Mouse (Mus musculus): ENCODE measurements around the gene Npcd. TPM values are rescaled to one million over a fixed set of nuclear protein-coding genes. Genes with fewer than 3 reads are reported as not detected.

The Npcd gene
- polyA plus RNA-seq, 1 experiment from 2014 or later = 0.17 TPM

GRCm38 (mm10) chr15:79741173-79741858 is 92.7 kb downstream of the Npcd start:
- H3K9me3 ChIP-seq = 0 out of 2 replicates have a peak, but pooled peaks cover 4% of the 10 kb centered on the region
- 46% methylated on average over 14 of the region's 14 CpGs for WGBS
- peak overlapping the region; percentile 96 for H3K4me3 ChIP-seq
- H3K4me1 ChIP-seq (replicated peaks) = peaks cover 38% of the 10 kb centered on the region
- DNase-seq (ENCODE audit: low spot score) = no peak
- peaks cover 35% of the 10 kb centered on the region for H3K36me3 ChIP-seq
- no peaks in the 10 kb centered on the region for H3K27me3 ChIP-seq (ENCODE audit: insufficient read depth, poor library complexity, severe bottlenecking)
- H3K27ac ChIP-seq = peak overlapping the region; percentile 97

DNA sequence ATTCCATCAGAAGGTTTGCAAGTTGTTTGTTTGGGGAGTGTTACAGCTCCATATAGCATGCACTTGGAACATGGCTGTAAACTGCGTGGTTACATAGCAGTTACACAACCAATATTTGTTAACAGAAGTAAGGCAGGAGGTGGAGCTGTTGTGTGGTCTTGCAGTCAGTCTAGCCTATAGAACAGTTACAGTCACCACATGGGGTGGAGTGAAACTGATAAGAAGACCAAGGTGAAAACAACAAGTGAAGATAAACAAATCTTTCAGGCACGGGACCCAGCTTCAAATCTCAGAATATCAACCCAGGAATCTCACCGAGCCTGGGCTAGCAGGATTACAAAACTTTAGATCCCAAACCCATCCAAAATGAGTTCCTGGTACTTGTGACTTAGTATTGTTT is 93.3 kb downstream of the Npcd start:
- peaks cover 38% of the 10 kb centered on the region for H3K4me1 ChIP-seq (replicated peaks)
- DNase-seq (ENCODE audit: low spot score) = no peak
- 83% methylated on average over 3 of the region's 3 CpGs for WGBS
- 0 out of 2 replicates have a peak, but pooled peaks cover 4% of the 10 kb centered on the region for H3K9me3 ChIP-seq
- H3K27ac ChIP-seq = no peak overlapping the region
- H3K4me3 ChIP-seq = peak overlapping the region; percentile 96; the same call in 1 of the 2 replicates
- H3K36me3 ChIP-seq = peaks cover 38% of the 10 kb centered on the region
- H3K27me3 ChIP-seq (ENCODE audit: insufficient read depth, poor library complexity, severe bottlenecking) = no peaks in the 10 kb centered on the region

Other genes starting within 250 kb of the Npcd start
- gene Dmc1, start 229.1 kb downstream of the Npcd start, polyA plus RNA-seq (2016; fragmentation: Nextera tagmentation; extraction: Ambion mirVana) = 1.2 and 1.5 TPM in 2 replicates
- 2.2 and 2.4 TPM in 2 replicates for gene Fam227a, start 175.3 kb downstream of the Npcd start, polyA plus RNA-seq (2016; fragmentation: Nextera tagmentation; extraction: Ambion mirVana)
- 71.0 and 91.5 TPM in 2 replicates for gene Cby1, start 175.0 kb downstream of the Npcd start, polyA plus RNA-seq (2016; fragmentation: Nextera tagmentation; extraction: Ambion mirVana)
- gene Tomm22, start 163.4 kb downstream of the Npcd start, polyA plus RNA-seq (2016; fragmentation: Nextera tagmentation; extraction: Ambion mirVana) = 280 and 301 TPM in 2 replicates
- gene Josd1, start 146.3 kb downstream of the Npcd start, polyA plus RNA-seq (2016; fragmentation: Nextera tagmentation; extraction: Ambion mirVana) = 18.6 and 20.7 TPM in 2 replicates
- gene Gtpbp1, start 143.4 kb downstream of the Npcd start, polyA plus RNA-seq (2016; fragmentation: Nextera tagmentation; extraction: Ambion mirVana) = 44.7 and 44.8 TPM in 2 replicates
- gene Sun2, start 91.7 kb downstream of the Npcd start, polyA plus RNA-seq (2016; fragmentation: Nextera tagmentation; extraction: Ambion mirVana) = 2.0 and 5.0 TPM in 2 replicates
- gene Dnal4, start 56.4 kb downstream of the Npcd start, polyA plus RNA-seq (2016; fragmentation: Nextera tagmentation; extraction: Ambion mirVana) = 68.0 and 83.0 TPM in 2 replicates
- 2.2 and 4.6 TPM in 2 replicates for gene Nptxr, start 29.5 kb downstream of the Npcd start, polyA plus RNA-seq (2016; fragmentation: Nextera tagmentation; extraction: Ambion mirVana)
- 20.7 and 26.1 TPM in 2 replicates for gene Cbx6, start 451 bp upstream of the Npcd start, polyA plus RNA-seq (2016; fragmentation: Nextera tagmentation; extraction: Ambion mirVana)
- gene Apobec3, start 57.4 kb upstream of the Npcd start, polyA plus RNA-seq (2016; fragmentation: Nextera tagmentation; extraction: Ambion mirVana) = 6.9 and 9.0 TPM in 2 replicates
- gene Cbx7, start 136.9 kb upstream of the Npcd start, polyA plus RNA-seq (2016; fragmentation: Nextera tagmentation; extraction: Ambion mirVana) = 2.4 and 2.9 TPM in 2 replicates
- gene Pdgfb, start 180.7 kb upstream of the Npcd start, polyA plus RNA-seq (2016; fragmentation: Nextera tagmentation; extraction: Ambion mirVana) = 1.6 and 1.8 TPM in 2 replicates